Mouse (Mus musculus) liver, adult 10 weeks (tissue): ENCODE measurements around the gene Arl4d. TPM values are rescaled to one million over a fixed set of nuclear protein-coding genes. Genes with fewer than 3 reads are reported as not detected.

Experiments
- polyA plus RNA-seq: library from polyadenylated mRNA; stranded (reverse); fragments of 350-450 nt; fragmentation: Illumina TruSeq; extraction: RNeasy Lipid Tissue Mini Kit (QIAGEN cat#74804); gene quantifications from one replicate; pipeline ENCODE4 v1.2.3, GENCODE M21; 2014; ENCODE audit warnings: low read depth, low replicate concordance

Gene Arl4d
- polyA plus RNA-seq: 17.2 TPM

GRCm38 (mm10) chr11:101664825-101665635, at the start of gene Arl4d:
Gene Arl4d (plus strand): TSS chr11:101665541.

GRCm38 (mm10) chr11:101626995-101627856, 38.1 kb upstream of the Arl4d start, which contains the start of gene Rdm1:
Gene Rdm1 (plus strand): TSS chr11:101627195.

Other genes with a start within 250 kb of the Arl4d start
- gene Aarsd1, start 247.9 kb upstream of the Arl4d start, polyA plus RNA-seq: 5.7 TPM
- gene Gm27029, start 240.7 kb upstream of the Arl4d start, polyA plus RNA-seq: 0.95 TPM
- 1.6 TPM for gene Rundc1, start 240.5 kb upstream of the Arl4d start, polyA plus RNA-seq
- not detected for gene Ptges3l, start 240.2 kb upstream of the Arl4d start, polyA plus RNA-seq
- gene Rpl27, start 223.2 kb upstream of the Arl4d start, polyA plus RNA-seq: 30.0 TPM
- gene Ifi35, start 217.1 kb upstream of the Arl4d start, polyA plus RNA-seq: 3.8 TPM
- gene Rnd2, start 200.5 kb upstream of the Arl4d start, polyA plus RNA-seq: 10.8 TPM
- gene Vat1, start 199.3 kb upstream of the Arl4d start, polyA plus RNA-seq: 1.9 TPM
- 0.58 TPM for gene Brca1, start 113.6 kb upstream of the Arl4d start, polyA plus RNA-seq
- 155 TPM for gene Nbr1, start 113.4 kb upstream of the Arl4d start, polyA plus RNA-seq
- gene Tmem106a, start 83.3 kb upstream of the Arl4d start, polyA plus RNA-seq: 6.0 TPM
- not detected for gene Gm11634, start 66.3 kb upstream of the Arl4d start, polyA plus RNA-seq
- gene Rdm1, start 38.3 kb upstream of the Arl4d start, polyA plus RNA-seq: 2.7 TPM
- gene Dhx8, start 67.4 kb downstream of the Arl4d start, polyA plus RNA-seq: 6.9 TPM
- not detected for gene Etv4, start 119.8 kb downstream of the Arl4d start, polyA plus RNA-seq
- not detected for gene Meox1, start 228.8 kb downstream of the Arl4d start, polyA plus RNA-seq